Mouse (Mus musculus) neural tube, embryonic 15.5 days (tissue): ENCODE measurements around the gene Figla. TPM values are rescaled to one million over a fixed set of nuclear protein-coding genes. Genes with fewer than 3 reads are reported as not detected.
"Not testable (repeated sequence)": the region's sequence is repeated elsewhere in the genome, so short reads cannot be mapped to it uniquely, and the experiment has no call there.

Experiments
- ATAC-seq: fragments of 200-750 bp; cut with Nextera tagmentation; 2 replicates; pipeline ENCODE4 v1.8.0; 2017; ENCODE audit warnings: mild to moderate bottlenecking, moderate TSS enrichment, moderate library complexity; ENCODE audit not compliant: low FRiP score
- H3K27ac ChIP-seq: fragments of 300-500 bp; sonication (generic); replicated peaks from 2 replicates; pipeline ENCODE4 v1.5.1; 2015; ENCODE audit warnings: mild to moderate bottlenecking, inconsistent platforms
- H3K27me3 ChIP-seq: fragments of 300-500 bp; sonication (generic); replicated peaks from 2 replicates; pipeline ENCODE4 v1.6.1; 2015; ENCODE audit warnings: inconsistent platforms
- H3K36me3 ChIP-seq: fragments of 300-500 bp; sonication (generic); 2 replicates; pipeline ENCODE4 v1.6.1; 2015; ENCODE audit warnings: inconsistent platforms
- H3K4me1 ChIP-seq: fragments of 300-500 bp; sonication (generic); 2 replicates; pipeline ENCODE4 v1.6.1; 2015; ENCODE audit warnings: inconsistent platforms
- H3K4me2 ChIP-seq: fragments of 300-500 bp; sonication (generic); 2 replicates; pipeline ENCODE4 v1.6.1; 2015; ENCODE audit warnings: inconsistent platforms, mild to moderate bottlenecking, moderate library complexity
- H3K4me3 ChIP-seq: fragments of 300-500 bp; sonication (generic); replicated peaks from 2 replicates; pipeline ENCODE4 v1.5.1; 2015; ENCODE audit warnings: mild to moderate bottlenecking, inconsistent platforms
- H3K9ac ChIP-seq: fragments of 300-500 bp; sonication (generic); replicated peaks from 2 replicates; pipeline ENCODE4 v1.6.1; 2015; ENCODE audit warnings: mild to moderate bottlenecking, inconsistent platforms
- H3K9me3 ChIP-seq: fragments of 300-500 bp; sonication (generic); replicated peaks from 2 replicates; pipeline ENCODE4 v1.6.1; 2016; ENCODE audit warnings: inconsistent platforms
- WGBS: fragments of 180-500 bp; shearing (Covaris S2); methylation state at CpG from one replicate; pipeline ENCODE4 v1.1.7; 2015; ENCODE audit warnings: mixed read lengths; 5-methylcytosine and 5-hydroxymethylcytosine counted together
- polyA plus RNA-seq: library from polyadenylated mRNA; unstranded; fragments of >200 nt; fragmentation: Nextera tagmentation; extraction: Ambion mirVana; gene quantifications from 2 replicates; pipeline ENCODE4 v1.2.1, GENCODE M21; 2015

The Figla gene
- polyA plus RNA-seq, result not detected in 2 replicates

DNA sequence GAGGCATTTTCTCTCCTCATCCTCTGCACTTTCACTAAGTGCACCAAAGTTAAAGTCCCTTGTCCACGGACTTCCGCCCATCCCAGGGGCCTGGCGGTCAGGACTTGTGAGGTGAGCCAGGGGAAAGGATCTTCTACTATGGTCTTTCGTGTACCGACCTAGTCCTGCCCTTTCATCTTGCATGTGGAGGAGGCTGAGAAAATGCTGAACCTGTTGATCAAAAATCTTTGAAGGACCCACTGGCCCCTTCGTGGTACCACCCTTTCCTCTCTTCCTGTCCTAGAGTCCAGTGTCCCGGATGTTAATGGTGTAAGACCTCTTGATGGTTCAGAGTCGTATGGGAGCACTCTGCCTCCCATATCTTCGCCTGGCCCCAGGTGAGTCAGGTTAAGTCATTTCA, at the start of gene Figla:
Figla (plus strand) TSS at position 301 of the 400 bp plus-strand sequence.
- no peak within 1 kb of the TSS for H3K4me3 ChIP-seq
- ATAC-seq, result no peak
- H3K9ac ChIP-seq, result no peak within 1 kb of the TSS
- H3K27ac ChIP-seq, result no peak within 1 kb of the TSS
- no peaks in the 10 kb centered on the region for H3K36me3 ChIP-seq
- no peak within 1 kb of the TSS for H3K4me2 ChIP-seq
- no peaks in the 10 kb centered on the region for H3K9me3 ChIP-seq
- 87% methylated on average over 9 of the region's 9 CpGs for WGBS
- no peaks in the 10 kb centered on the region for H3K27me3 ChIP-seq
- no peaks in the 10 kb centered on the region for H3K4me1 ChIP-seq

DNA sequence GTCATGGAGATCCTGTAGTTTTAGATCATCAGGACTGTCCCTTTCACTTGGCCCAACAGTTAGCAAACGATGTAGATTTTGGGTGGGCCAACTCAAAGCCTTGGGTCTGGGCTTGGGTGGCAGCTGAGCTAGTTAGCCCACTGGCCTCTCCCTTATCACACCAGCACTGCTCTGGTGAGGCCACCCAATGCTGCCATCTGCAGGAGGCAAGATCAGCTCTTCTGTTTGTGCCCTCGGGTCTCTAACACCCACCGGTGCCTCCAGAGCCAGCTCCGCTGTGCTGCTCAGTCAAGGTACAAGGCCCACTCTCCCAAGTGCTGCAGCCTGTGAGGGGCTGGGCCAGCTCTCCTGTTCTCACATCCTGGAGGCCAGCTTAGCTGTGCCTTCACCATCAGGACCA, 49.3 kb upstream of the Figla start:
- no peak for ATAC-seq
- Histone ChIP-seq H3K9ac (no peak overlapping the region), H3K4me3 (no peak overlapping the region), H3K36me3 (no peaks in the 10 kb centered on the region), H3K4me1 (peaks cover 3% of the 10 kb centered on the region; the same call in 1 of the 2 replicates), H3K9me3 (no peaks in the 10 kb centered on the region), H3K27me3 (no peaks in the 10 kb centered on the region), H3K4me2 (no peak overlapping the region), H3K27ac (no peak overlapping the region; the same call in 1 of the 2 replicates)
- 81% methylated on average over 4 of the region's 4 CpGs for WGBS

DNA sequence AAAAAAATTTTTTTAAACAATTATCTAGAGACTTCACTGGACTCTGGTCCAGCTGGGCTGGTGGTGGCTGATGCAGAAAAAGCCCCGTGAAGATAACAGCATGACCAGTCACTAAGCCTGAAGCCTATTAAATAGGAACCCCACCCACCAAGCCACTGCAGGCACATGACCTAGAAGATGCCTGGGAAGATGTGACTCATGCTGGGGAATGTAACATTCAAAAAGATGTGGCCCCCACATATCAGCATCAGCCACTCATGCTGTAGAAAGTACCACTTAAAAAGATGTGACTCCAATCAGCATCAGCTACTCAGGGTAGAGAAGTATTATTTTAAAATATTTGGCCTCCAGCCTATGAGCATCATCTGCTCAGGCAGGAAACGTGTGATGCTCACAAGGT, 46.1 kb upstream of the Figla start:
- H3K27me3 ChIP-seq, result no peaks in the 10 kb centered on the region
- ATAC-seq, result no peak

DNA sequence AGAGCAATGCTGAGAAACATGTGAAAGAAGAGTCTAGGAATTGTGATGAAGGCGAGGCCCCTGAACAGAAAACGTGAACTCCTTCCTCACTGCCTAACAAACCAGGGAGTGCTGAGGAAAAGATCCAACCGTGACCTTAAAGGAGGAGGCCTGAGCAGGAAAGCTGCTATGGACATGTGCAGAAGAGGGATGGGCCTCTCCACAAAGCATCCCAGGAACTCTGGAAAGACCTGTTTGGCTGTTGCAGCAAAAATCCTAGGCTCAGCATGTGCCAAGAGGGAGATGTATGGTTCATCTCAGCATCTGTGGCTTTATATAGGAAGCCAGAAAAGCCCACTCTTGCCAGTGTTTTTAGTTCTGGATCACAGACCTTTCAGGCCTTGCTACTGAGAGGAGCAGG, 43.3 kb upstream of the Figla start:
- 75% methylated on average over 3 of the region's 3 CpGs for WGBS
- no peaks in the 10 kb centered on the region for H3K4me1 ChIP-seq

More for the DNA sequence above, 46.1 kb upstream of the Figla start:
- H3K4me2 ChIP-seq, result no peak overlapping the region
- no peak overlapping the region for H3K27ac ChIP-seq
- H3K9me3 ChIP-seq, result no peaks in the 10 kb centered on the region
- no peak overlapping the region for H3K9ac ChIP-seq
- no peaks in the 10 kb centered on the region for H3K36me3 ChIP-seq
- no peaks in the 10 kb centered on the region for H3K4me1 ChIP-seq
- WGBS, result 74% methylated on average over 2 of the region's 2 CpGs
- no peak overlapping the region for H3K4me3 ChIP-seq

GRCm38 (mm10) chr6:85973336-85973735, 42.6 kb upstream of the Figla start:
- H3K27me3 ChIP-seq, result no peaks in the 10 kb centered on the region
- H3K36me3 ChIP-seq, result no peaks in the 10 kb centered on the region
- WGBS, result 84% methylated on average over 3 of the region's 3 CpGs
- ATAC-seq, result no peak
- no peak overlapping the region for H3K27ac ChIP-seq
- H3K4me2 ChIP-seq, result no peak overlapping the region
- no peaks in the 10 kb centered on the region for H3K9me3 ChIP-seq
- H3K4me1 ChIP-seq, result no peaks in the 10 kb centered on the region
- H3K4me3 ChIP-seq, result no peak overlapping the region
- H3K9ac ChIP-seq, result no peak overlapping the region

More for the DNA sequence above, 43.3 kb upstream of the Figla start:
- no peak overlapping the region for H3K4me3 ChIP-seq
- no peak overlapping the region for H3K27ac ChIP-seq
- ATAC-seq, result no peak
- H3K36me3 ChIP-seq, result no peaks in the 10 kb centered on the region
- H3K4me2 ChIP-seq, result no peak overlapping the region
- no peaks in the 10 kb centered on the region for H3K27me3 ChIP-seq
- no peak overlapping the region for H3K9ac ChIP-seq
- no peaks in the 10 kb centered on the region for H3K9me3 ChIP-seq

DNA sequence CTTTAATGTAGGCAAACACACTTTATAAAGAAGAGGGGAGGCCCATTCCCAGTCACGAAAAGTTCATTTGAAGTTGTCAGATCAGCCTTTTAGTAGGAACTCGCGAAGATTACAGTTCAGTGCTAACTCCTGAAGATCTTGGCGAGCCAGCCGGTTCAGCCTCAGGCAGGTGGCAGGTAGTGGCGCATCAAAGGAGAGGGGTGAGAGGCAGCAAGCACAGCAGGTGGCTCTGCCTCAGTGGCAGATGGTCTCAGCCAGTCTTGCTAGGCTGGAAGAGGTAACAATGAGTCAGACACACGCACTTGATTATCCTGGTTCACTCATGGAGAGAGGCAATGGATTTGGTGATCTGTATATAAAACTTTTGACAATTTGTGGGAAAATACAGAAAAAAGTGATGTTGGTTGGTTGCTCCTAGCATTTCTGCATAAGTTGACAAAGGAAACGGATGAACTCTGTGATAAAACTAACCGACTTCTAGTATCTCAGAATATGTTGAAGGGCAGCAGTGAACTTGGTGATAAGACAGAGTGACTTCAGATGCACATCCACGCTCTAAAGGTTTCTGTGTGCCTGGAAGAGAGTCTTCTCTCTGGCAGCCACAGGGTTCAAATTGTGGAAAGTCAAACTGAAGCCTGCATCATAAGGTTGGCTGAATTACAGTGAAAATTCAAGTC, 40.9 kb upstream of the Figla start:
- ATAC-seq, result no peak
- WGBS, result 67% methylated on average over 10 of the region's 10 CpGs
- no peak overlapping the region for H3K4me2 ChIP-seq

DNA sequence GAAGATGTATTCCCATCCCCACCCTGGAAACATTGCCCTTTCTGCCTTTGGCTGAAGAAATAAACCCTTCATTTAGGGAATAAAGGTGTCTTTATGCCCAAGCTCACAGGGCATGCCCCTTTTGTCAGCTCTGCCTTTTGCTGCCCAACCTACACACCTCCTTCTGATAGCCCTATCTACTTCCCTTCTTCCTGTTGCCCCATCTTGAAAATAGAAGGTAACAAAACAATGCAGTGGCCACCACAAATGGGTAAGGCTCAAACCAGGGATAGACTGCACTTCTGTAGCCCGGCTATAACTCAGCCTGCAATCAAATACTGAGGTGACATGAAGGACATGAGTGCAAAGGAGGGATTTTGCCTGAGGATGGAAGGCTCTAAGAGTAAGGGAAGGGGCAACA, 40.2 kb upstream of the Figla start:
- Histone ChIP-seq H3K9me3 (no peaks in the 10 kb centered on the region), H3K4me2 (no peak overlapping the region), H3K4me1 (no peaks in the 10 kb centered on the region), H3K36me3 (no peaks in the 10 kb centered on the region), H3K4me3 (no peak overlapping the region), H3K9ac (no peak overlapping the region), H3K27ac (no peak overlapping the region), H3K27me3 (no peaks in the 10 kb centered on the region)
- WGBS, result 84% methylated on average over 1 of the region's 1 CpGs
- ATAC-seq, result no peak

More for the DNA sequence above, 40.9 kb upstream of the Figla start:
- Histone ChIP-seq H3K9me3 (no peaks in the 10 kb centered on the region), H3K4me1 (no peaks in the 10 kb centered on the region), H3K4me3 (no peak overlapping the region), H3K36me3 (no peaks in the 10 kb centered on the region), H3K27ac (no peak overlapping the region), H3K27me3 (no peaks in the 10 kb centered on the region), H3K9ac (no peak overlapping the region)

GRCm38 (mm10) chr6:85976242-85976641, 39.7 kb upstream of the Figla start:
- no peaks in the 10 kb centered on the region for H3K4me1 ChIP-seq
- 93% methylated on average over 5 of the region's 5 CpGs for WGBS
- no peak overlapping the region for H3K4me2 ChIP-seq
- no peak for ATAC-seq
- H3K4me3 ChIP-seq, result no peak overlapping the region
- H3K9me3 ChIP-seq, result no peaks in the 10 kb centered on the region
- no peaks in the 10 kb centered on the region for H3K27me3 ChIP-seq
- H3K9ac ChIP-seq, result no peak overlapping the region
- H3K36me3 ChIP-seq, result no peaks in the 10 kb centered on the region
- H3K27ac ChIP-seq, result no peak overlapping the region

DNA sequence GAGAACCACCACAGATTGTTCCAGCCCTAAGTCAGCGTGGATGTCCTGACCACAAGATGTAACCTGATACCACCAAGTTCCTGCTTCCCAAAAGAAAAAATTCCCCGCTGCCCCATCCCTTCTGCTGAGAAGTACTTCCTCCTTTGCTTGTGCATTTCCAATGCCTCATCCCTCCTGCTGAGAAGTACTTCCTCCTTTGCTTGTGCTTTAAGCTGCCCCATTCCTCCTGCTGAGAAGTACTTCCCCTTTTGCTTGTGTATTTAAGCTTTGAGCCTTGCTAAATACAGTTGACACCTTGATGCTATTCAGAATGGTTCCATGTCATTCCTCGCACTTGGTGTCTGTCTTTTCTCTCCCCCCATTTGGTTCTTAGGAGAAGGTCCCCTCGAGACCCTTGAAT, 37.2 kb upstream of the Figla start:
- H3K27me3 ChIP-seq, H3K9me3 ChIP-seq, H3K4me3 ChIP-seq, ATAC-seq, H3K4me2 ChIP-seq, H3K9ac ChIP-seq, H3K4me1 ChIP-seq, H3K27ac ChIP-seq, H3K36me3 ChIP-seq: not testable (repeated sequence)
- WGBS, result 84% methylated on average over 4 of the region's 4 CpGs

DNA sequence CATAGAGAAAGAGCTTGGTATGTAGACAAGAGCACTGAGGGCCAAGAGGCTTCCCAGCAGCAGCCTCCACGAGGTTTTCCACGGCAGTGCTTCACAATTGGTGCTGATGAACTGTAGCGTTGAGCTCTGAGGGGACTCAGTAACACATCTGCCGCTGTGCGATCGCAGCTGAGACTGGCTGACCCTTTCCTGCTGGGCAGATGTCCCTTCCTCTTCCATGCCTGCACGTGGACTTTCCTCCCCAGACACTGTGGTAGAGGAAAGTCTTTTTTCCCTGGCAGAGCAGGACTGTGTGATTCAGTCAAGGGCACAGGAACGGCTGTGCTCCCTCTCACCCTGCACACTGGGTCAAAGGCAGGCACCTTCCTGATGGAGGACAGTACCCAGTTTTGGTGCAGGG, 31.6 kb upstream of the Figla start:
- H3K4me2 ChIP-seq, result no peak overlapping the region
- H3K4me3 ChIP-seq, result no peak overlapping the region
- H3K9me3 ChIP-seq, result no peaks in the 10 kb centered on the region
- no peak overlapping the region for H3K9ac ChIP-seq
- H3K4me1 ChIP-seq, result no peaks in the 10 kb centered on the region
- 82% methylated on average over 8 of the region's 8 CpGs for WGBS
- no peak for ATAC-seq
- H3K27ac ChIP-seq, result no peak overlapping the region
- H3K36me3 ChIP-seq, result no peaks in the 10 kb centered on the region
- no peaks in the 10 kb centered on the region for H3K27me3 ChIP-seq

DNA sequence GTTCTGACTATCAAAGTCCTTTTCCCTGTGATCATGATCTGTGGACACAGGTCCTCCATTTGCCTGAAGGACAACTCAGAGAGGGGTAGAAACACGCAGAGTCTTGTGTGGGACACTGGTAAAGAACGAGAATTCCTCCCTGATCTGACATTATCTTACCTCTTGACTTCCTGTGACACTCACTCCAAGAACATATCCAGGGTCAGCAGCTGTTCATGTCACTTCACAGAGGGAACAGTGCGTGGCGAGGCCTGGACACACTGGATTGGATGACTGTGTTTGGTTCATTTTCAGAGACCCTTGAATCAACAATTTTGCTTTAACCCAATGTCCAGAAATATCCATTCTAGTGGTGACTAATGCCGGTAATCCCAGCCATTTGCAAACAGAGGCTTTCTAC, 26.4 kb upstream of the Figla start:
- H3K4me1 ChIP-seq, H3K4me2 ChIP-seq, H3K27me3 ChIP-seq, H3K9ac ChIP-seq, H3K27ac ChIP-seq, ATAC-seq, H3K4me3 ChIP-seq, H3K36me3 ChIP-seq, H3K9me3 ChIP-seq: not testable (repeated sequence)
- WGBS, result 90% methylated on average over 5 of the region's 5 CpGs

DNA sequence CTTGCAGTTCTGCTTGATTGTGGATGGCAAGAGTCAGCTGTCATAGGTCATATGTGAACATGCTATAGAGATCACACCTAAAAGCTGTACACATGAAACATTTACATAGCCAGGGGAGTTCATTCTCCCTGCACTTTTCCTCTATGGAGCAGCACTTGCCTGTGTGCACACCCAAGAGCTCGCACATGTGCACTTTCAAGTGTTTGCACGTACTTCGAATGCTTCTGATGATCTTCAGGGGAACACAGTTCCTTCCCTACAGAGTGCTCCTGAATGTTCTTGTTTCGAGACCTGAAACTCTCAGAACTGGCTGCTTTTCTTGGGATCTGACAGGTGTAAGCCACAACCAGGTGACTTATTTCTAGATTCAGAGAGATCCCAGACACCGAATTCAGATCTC, 25.2 kb upstream of the Figla start:
- ATAC-seq, H3K9me3 ChIP-seq, H3K4me3 ChIP-seq, H3K27ac ChIP-seq, H3K9ac ChIP-seq, H3K4me1 ChIP-seq, H3K27me3 ChIP-seq, H3K36me3 ChIP-seq, H3K4me2 ChIP-seq: not testable (repeated sequence)
- WGBS, result 89% methylated on average over 5 of the region's 5 CpGs
